Mouse (Mus musculus): ENCODE data around the gene 1700029P11Rik.
A peak's percentile ranks its signal among the peaks of the same experiment; 100 is the strongest.
"Not testable (repeated sequence)": the region's sequence is repeated elsewhere in the genome, so short reads cannot be mapped to it uniquely, and the experiment has no call there.

The 1700029P11Rik gene

DNA sequence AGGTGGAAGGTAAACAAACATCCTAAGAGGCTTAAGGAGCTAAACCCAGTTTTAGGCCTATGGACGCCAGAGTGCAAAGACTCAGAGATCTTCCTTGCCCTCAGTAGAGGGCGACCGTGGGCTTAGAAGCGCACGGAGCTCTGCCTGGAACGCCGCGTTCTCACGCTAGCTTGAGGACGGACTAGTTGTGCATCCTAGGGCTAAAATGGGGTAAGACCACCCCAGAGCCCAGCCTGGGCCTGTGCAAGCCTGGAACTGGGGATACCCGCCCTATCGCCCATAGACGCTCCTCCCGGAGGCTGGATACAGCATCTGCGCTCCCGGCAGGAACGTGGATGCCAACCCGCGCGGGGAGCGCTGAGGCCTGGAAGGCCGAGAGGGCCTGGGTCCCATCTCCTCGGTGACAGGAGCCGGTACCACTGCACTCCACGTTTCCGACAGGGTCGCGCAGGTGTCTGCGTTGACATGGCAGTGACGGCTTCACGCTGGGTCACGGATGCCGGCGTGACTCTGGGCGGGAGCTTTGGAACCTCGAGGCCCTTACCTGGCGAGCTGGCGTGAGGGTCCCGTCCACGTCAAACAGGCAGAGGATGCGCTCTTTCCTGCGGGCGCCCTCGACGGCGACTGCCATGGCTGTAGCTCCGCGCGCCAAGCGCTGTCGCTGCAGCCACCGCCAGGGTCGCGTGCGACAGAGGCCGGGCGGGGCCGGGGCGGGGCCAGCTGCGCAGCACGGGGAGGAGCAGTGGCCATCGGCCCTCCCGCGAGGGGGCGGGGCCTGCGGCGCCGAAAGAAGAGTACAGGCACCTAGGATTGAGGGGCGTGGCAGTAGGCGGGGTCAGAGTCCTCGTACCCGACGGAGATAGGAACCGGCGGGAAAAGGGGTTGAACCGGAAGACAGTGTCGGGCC lies 19.9 kb upstream of the 1700029P11Rik start, which contains the start of gene Pmm1:
Gene Pmm1 (minus strand): TSS at position 760 of the 907 bp plus-strand sequence.
- peak; percentile 99 for DNase-seq

DNA sequence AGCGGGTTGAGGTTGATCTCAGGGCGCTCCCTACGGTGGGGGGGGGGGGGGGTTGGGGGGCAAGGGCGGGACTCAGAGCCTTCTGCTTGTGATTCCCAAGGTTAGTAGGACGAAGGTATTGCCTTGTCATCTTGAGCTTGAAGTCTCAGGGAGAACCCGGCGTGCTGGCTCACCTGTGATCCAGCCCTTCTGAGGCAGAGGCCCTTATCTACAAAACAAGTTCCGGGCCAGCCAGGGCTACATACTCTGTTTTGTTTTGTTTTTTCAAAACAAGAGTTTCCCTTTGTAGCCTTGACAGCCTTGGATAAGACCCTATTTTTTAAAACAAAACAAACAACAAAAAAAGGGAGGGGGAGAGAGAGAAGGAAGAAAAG lies 19.3 kb upstream of the 1700029P11Rik start:
- no peak for DNase-seq

DNA sequence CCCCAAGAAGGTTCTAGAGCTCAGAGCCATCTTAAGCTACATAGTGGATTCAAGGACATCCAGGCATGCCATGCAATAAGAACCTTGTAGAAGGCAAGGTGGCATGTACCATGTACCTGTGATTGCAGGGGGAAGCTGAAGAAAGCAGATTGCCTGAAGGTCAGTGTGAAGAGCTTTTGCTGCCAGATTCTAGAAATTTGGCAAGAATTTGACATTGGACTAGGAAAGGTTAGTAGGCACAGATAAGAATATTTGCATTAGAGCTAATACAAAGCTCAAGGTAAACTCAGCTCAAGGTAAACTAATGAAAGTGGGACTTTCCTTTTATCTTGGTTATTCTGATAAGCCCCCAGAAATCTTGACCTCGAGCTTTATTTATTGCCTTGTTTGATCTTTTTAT lies 16.1 kb upstream of the 1700029P11Rik start:
- no peak for DNase-seq

DNA sequence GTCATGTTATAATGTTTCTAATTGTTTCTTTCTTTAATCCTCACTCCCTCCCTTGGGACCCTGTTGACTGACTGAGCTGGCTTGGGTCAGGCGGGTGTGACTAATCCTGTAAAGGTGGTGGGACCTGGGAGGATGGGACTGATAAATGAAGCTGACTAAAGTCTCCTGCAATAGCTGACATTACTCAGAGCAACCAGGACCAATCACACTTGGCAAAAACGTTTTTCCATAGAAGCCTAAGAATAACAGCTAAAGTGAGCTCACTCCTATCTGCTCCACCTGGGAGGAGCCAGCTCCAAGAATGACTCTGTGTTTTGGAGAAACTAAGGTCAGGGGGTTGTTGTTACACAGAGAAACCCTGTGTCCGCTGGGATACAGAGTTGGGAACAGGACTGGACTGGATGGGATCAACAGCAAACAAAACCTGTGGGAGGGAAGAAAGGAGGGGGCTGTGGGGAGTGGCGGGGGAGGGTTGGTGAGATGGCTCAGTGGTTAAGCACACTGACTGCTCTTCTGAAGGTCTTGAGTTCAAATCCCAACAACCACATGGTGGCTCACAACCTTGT lies 15.3 kb upstream of the 1700029P11Rik start:
- DNase-seq = no peak

DNA sequence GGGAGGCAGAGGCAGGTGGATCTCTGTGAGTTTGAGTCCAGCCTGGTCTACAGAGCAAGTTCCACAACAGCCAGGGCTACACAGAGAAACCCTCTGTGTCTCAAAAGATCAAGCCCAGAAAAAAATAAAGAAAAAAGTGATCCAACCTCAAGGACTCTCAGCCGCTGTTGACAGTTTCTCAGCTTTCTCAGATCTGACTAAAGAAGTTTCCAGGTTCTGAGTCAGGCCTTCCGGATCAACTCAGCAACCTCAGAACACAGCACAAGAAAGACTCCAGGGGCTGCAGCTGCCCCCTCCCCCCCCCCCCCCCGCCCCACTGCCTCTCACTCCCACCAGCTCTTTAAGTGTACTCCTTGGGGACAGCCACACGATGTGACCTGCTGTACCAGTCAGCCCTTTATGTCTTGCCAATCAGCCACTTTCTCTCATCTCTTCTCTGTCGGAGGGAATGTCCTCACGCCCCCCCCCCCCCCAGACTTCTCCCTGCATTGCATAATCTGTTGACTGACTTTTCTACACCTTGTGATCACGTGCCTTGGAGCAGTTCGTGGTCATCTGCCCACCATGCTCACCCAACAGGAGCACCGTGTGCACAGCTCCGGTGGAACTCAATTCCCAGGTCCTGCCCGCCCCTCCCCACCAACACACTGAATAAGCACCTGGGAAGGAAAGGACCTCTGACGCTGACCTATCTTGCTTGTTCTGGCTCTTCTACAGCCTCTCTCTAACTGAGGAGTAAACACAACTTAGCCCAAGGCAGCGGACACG lies 14.1 kb upstream of the 1700029P11Rik start:
- DNase-seq = no peak

DNA sequence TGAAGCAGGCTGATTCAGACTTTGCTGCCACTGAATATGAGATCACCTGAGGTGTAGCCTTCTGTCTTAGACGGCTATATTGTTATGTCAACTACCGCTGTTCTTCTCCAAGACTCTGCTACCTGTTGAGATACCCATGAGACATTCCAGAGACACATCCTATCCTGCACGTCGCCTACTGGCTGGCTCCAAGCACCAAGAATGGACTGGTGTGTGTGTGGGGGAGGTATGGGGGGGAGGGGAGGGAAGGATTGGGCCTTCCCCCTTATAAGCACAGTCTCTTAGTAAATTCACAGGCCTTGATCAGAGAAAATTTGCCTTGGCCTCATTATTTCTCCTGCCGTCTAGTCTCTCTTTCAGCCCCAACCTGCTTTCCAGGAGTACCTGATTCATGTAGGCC lies 12.5 kb upstream of the 1700029P11Rik start:
- no peak for DNase-seq

DNA sequence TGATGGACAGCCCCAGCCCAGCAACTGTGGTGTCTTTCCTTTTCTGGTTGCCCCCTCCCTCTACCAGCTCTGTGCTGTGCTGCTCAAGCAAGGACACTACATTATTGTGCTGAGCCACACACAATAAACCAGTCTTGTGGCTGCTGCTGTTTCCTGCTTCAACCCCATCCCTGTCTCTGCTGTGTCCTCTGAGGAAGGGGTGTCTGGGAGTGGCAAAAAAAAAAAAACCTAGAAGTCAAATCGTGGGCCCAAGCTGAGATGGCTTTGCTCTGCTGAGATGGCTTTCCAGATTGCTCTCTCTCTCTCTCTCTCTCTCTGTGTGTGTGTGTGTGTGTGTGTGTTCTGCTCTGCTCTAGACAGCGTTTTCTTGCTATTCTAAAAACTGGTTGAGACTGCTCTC lies 11.9 kb upstream of the 1700029P11Rik start:
- no peak for DNase-seq

DNA sequence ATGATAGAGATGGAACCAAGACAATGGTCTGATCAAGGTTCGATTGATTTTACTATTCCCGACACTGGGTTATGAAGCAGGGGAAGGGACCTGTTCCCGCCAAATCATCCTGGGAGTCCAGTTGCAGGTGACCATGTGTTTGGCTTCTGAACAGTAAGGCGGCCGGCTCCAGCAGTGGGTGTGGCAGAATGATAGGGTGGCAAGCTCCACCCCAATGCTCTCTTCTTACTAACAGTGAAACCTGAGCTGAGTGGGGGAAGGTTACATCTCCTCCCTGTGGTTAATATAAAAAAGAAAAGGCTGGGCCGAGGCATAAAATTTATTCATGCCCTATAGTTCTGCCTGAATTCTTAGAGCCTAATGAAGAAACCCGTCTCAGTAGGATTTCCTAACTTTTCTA lies 11.2 kb upstream of the 1700029P11Rik start:
- DNase-seq = no peak

DNA sequence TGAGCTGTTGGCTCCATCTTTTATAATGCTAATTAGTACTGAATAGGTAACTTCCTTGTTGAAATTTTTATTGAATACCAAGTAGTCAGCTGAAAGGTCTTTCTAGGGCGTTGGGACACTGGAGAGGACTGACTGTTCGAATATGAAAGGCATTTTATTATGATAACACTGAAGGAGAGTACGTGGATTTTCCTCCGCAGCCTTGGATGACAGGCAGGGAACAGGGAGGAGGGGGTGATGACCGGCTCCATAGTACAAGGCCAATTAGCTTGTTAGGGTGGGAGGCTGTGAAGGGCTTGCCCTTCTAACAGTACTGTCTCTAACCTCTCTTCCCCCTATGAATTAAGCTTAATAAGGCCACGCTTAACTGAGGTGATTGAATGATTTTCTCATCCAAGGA lies 10.7 kb upstream of the 1700029P11Rik start:
- DNase-seq = not testable (repeated sequence)

DNA sequence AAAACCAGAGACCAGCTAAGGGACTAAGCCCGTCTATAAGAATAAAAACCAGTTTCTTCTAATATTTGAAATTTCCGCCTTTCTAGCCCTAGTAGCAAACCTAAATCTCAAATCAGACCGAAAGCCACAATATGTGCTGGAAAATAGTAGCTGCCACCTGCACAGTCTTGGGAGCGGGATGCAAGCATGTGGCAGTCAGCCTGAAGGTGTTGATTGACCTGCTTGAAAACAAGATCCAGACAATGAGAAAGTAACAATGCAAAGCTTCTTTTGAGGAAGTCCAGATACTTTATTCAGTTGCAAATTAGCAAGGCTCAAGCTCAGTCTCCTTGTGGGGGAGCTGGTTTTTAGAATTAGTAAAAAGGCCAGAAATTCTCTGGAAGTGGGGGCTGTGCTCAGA lies 9.8 kb upstream of the 1700029P11Rik start:
- not testable (repeated sequence) for DNase-seq

DNA sequence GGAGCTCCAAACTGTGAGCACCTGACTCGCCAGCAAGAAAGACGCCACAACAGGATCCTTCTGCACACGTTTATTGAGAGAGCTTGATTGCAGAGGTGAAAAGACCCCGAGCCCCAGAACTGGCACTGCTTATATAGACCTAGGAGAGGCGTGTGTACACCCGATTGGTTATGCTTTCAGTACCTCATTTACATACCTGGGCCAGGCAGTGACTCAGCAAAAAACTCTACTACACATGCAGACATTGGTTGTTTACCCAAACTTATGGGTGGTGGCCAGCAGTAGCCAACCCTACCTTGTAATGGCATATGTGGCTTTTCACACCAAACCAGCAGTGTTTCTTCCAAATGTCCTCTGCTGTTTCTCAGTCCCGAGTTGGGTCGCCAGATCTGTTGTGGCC lies 5.2 kb upstream of the 1700029P11Rik start:
- not testable (repeated sequence) for DNase-seq

DNA sequence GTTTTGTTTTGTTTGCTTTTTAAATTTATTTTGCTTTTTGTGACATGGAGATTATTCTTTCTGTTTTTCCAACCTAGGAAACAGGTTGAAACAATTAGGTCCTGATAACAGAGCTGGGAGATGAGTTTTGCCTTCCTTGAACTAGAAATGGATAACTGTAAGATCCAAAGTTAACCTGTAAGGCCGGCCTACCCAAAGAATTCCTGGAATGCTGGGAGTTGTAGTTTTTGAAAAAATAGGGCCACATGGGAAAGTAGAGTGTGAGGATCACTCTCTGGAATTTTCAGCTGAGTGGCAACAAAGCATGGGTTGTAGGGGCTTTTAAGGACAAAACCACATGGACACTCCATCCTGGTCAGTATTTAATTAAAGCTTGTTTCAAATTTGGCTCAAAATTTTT lies 1.8 kb downstream of the 1700029P11Rik start:
- DNase-seq = no peak

DNA sequence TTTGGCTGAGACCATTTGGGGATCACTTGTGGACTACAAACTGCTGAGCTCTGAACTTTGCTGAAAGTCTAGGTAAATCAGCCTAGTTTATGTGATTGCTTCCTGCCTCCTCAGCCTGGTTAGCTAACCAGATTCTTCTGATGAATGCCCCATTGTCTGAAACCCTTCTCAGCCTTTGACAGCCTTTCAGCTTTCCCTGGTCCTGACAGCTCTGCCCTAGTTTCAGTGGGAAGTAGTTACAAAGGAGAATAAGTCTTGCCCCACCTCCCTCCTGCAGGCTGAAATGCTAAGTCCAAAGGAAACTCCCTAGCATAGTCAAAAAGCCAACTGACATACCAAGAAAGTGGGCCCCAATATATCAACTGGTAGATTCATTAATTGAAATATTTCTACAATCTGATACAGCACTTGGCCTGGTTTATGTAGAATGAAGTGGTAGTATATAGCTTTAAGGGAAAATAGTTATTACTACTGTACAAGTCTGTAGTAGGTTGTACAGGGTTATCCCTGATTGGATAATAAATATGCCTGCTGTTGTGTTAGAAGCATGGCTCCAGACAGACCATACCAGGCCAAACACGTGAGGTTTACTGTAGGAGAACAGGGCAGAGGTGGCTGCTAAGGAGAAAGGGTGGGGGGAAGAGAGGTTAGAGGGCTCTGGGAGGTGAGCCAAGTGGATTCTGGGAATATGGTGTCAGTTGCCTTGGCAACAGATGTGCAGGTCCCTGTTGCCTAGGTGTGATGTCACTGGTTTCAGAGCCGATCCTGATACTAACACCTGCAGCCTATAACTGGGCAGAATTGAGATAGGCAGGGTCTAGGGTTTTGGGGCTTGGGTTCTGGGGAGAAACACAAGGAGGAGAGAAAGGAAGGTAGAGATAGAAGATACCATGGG lies 5.2 kb downstream of the 1700029P11Rik start:
- DNase-seq = no peak

DNA sequence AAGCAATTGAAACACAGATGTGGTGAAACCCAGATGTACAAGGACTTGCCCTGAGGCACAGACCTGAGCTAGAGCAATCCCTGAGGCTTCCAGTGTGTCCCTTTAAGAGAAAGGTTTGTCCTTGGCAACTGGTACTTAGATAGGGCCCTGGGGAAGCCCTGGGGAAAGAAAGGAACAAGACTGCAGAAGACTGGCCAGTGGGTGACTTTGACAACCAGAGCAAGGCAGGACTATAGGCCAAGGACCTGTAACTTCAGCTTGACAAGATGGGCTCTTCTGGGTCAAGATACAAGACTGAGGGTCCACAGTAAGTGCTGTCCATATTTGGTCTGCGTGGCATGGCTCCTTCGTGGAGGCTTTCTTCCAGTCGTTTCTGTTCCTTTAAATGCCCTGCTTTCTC lies 7.3 kb downstream of the 1700029P11Rik start, which contains the start of gene Xrcc6:
Gene Xrcc6 (plus strand): TSS at position 190 of the 400 bp plus-strand sequence.
- no peak for DNase-seq

DNA sequence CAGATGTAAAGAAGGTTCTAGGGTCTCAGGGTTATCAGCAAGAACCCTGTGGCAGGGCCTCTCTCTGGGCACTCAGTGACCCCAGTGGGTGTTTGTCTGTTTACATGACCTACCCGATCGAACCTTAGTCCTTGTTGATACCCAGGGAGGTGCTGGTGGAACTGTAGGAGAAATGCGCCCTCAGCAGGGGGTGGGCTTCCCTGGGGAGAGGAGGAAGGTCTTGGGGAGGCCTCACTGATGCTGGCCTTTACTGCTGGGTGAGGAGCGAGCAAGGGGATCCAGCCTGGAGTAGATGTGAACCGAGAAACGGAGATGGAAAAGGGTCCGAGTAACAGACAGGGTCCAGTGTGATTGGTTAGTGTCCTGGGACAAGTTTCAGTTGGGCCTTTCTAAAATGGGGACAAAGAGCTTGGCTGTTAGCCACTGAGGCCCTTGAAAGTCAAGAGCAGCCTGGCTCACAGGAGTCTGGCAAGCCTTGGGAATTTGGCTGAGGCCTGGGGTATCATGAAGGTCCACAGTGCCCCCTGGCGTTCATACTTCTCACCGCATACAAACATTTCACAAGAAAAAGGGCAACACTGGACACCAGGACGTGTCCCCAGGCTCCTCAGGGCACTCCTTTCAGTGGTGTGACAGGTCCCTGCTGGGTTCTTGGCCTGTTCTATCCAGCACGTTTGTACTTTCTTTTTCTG lies 9.2 kb downstream of the 1700029P11Rik start:
- DNase-seq = peak; percentile 88

DNA sequence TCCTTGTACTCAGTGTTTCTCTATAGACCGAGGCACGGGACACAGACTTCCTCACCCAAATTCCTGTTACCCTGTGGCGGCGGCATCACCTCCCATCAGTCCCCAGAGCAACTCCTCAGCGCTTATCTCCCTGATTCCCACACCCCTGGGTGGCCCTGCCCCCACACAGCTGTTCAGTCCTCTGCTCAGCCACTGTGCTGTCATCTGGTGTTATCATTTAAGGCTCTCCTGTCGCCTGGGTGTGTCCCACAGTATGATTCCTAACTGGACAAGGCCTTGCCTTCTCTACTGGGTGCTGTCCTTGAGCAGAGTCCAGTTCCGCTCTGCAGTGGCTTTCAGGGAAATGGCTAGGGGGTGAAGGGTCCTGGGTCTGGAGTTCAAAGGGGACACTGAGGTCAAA lies 10.2 kb downstream of the 1700029P11Rik start:
- DNase-seq = no peak

DNA sequence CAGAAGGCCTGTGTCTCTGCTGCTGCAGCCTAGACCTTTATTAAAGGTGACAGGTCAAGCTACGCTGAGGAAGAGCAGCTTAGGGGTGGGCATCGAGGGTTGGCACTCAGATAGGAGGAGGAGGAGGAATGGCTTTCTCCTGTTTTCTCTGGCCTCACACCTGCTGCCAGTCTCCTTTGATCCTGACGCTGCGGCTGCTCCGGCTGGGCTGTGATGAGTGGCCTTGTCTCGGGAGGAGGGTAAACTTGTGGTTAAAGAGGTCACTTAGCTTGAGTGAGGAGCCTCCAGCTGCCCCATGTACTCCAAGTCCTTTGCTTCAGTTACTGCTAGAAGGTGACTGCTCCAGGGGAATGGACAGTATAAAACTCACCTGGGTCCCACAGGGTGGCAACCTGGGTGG lies 13.7 kb downstream of the 1700029P11Rik start:
- DNase-seq = no peak

DNA sequence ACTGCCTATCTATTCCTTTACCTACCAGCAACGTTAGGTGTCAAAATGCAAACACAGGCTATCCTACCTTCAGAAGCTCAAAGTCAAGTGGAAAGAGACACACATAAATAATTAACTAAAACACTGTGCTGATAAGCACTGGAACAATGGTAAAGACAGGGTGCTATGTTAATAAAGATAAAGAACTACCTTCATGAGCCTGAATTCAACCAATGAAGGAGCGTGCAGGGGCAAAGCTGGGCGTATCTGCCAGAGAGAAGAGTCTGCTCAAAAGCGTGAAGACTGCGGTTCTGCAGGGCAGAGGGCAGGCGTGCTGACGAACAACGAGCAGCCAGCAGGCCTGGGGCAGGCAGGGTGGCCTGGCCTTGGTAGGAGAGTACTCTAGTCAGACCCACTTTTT lies 23.9 kb downstream of the 1700029P11Rik start:
- no peak for DNase-seq

DNA sequence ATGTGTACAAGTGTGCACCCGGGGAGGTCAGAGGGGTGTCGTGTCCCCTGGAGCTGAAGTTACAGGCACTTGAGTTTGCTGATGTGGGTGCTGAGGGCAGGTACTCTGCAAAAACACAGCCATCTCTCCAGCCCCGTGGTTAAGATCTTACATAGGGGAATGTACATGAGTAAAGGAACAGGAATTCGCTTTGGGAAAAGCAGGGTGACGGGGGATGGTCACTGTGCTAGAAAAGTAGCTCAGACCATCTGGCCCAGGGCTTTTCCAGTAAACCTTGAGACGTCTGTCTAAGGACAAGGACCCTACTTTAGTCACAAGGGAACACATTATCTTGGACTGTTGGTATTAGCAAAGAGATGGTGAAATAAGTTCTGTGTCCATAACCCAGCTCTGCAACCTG lies 31.6 kb downstream of the 1700029P11Rik start:
- DNase-seq = no peak

DNA sequence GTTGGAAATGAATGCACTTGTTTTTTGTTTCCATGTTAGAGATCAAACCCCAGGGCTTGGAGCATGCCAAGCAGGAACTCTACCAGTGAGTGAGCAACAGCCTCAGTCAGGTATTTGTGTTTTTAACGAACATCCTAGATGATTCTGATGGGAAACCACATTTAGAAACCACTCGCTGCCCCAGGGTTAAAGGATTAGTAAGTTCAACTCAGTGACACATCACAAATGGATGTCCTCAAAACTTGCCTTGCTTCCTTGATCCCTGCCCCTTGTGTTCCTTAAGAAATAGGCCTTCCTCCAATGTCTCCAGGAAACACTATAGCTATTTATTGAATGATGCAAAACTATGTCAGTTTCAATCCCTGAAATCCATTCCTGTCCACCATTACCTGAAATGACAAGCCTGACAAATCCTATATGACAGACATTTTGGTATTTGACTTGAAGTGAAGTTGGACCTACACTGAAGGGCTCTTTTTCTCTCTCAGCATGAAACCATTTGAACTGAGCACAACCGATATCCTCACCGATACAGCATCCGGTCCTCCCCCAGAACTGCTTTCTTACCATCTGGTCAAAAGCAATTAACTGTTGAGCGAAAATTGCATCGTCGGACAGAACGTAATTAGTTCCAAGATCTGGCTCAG lies 34.5 kb downstream of the 1700029P11Rik start:
- no peak for DNase-seq

DNA sequence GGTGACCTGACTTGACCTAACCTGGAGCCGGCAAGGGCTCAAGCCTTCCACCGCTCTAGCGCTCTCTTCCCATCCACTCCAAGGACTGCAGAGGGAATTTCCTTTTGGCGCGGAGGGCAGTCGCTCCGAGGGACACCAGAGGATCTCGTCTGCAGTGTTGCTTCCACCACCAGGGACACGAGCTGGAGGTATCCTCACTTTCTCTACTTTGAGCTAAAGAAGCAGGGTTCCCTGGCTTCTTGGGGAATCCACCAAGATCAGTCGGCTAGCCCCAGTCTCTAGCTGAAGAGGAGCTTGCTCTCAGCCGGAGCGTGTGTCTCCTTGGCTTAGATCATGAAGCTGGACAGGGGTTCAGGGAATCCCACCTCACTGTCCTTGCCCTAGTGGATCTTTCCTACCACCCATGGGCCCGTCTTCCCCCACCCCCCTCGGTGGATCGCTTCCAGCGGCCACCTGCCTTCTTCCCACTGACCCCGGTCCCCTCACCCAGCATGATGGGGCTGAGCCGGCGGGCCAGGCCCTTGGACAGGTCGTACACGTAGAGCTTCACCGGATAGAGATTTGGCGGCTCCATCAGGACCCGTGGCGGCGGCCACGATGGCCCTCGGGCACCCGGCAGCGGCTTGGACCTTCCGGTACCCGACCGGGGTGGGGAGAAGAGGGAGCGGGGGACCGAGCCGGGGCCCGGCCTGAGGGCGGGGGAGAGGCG lies 35.2 kb downstream of the 1700029P11Rik start:
- DNase-seq = no peak
